Mouse (Mus musculus): ENCODE results near the gene Kifc1.

Gene Kifc1

DNA sequence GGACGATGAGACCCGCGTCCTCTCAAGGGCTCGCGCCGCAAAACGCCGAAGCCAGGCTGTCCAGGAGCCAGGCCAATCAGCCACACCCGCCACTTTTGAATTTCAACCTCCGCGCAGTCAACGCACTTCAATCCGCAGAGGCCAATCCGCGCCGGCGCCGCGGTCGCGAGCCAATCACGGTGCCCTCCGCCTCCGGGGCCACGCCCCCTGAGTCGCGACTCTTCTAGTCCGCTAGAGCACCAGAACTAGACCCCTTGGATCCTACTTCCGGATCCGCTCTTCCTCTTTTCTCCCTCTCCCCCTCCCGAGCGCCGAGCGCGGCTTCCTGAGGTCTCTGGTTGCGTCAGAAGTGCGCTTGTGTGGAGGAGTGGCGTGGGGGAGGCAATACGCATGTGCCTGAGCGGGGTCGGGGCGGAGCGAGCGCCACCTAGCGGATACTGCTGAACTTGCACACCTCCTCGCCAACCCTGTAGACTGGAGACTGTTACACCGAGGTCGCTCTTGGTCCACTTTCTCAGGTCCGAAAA, at the start of gene Kifc1:
TSS of gene Kifc1 (minus strand) at position 129 of the 527 bp plus-strand sequence.
- in situ Hi-C loops (cut with MboI; ENCODE audit: unreplicated experiment in 2 of 2) = loop anchor here (5.0 to 10.0 kb wide), 3 partner anchors 37 to 94 kb away; partner anchors contain the start of gene Rgl2 (in 1 of the 2)

DNA sequence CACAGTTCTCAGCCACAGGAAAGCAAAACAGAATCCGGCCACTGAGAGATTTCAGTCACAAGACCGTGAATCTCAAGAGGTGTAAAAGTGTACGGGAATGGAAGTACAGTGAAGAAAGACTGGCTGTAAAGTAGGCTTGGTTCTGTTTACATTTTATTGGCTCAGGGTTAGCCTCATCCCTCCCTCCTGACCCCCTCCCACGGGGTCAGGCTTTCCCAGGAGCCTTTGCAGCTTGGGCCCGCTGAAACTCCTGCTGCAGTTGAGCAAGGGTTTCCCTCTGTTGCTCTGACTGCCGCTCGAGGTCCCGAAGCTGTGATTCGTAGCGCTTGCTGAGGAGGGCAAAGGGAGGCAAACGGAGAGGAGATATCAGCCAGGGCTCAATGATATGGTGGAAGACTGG, 48.3 kb upstream of the Kifc1 start:
- in situ Hi-C loops (cut with MboI; ENCODE audit: unreplicated experiment in 2 of 2) = no loop called here

DNA sequence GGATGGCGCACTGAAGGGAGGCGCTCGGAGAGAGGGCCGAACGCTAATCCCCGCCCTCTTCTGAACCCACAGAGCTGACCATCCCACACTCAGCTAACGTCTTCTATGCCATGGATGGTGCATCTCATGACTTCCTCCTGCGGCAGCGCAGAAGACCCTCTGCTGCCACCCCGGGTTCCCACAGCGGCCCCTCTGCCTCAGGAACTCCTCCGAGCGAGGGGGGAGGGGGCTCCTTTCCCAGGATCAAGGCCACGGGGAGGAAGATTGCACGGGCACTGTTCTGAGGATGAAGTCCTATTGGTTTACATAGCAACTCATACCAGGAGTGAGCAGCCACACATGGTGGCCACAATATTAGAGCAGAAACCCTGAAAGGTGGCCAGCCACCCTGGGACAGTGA, 46.5 kb upstream of the Kifc1 start:
- in situ Hi-C loops (cut with MboI; ENCODE audit: unreplicated experiment in 2 of 2) = no loop called here

DNA sequence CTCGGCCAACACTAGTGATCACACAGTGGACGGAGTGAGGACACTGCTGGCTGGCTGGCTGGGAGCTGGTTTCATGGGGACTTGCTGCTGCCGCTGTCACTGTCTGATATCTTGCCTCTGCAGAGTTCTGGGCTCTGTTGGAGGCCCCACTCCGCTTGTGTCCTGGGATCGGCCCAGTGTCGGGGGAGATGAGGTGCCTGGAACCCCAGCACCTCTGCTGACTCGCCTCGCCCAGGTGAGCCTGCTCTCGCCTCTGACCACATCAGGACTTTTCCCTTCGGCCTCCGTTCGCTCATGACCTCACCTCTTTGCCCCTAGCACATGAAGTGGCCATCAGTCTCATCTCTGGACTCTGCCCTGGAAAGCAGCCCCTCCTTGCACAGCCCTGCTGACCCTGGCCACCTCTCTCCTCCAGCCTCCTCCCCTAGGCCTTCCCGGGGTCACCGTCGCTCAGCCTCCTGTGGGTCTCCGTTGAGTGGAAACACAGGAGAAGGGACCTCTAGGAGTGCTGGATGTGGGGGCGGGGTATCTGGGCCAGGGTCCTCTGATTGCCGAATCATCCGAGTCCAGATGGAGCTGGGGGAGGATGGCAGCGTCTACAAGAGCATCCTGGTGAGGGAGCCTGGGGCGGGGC, 45.1 kb upstream of the Kifc1 start:
- in situ Hi-C loops (cut with MboI; ENCODE audit: unreplicated experiment in 2 of 2) = no loop called here

DNA sequence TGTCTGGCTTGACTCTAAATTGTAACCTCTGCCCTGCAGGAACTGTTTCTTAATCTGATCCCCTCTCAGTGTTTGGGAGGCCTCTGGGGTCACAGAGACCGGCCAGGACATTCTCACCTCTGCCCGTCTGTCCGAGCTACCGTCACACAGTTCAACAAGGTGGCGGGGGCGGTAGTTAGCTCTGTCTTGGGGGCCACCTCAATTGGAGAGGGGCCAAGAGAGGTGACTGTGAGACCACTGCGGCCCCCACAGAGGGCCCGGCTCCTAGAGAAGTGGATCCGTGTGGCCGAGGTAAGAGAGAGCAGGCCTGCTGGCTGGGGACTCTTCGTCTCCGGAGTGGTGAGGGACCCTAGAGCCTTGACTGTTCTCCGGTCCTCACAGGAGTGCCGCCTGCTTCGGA, 42.5 kb upstream of the Kifc1 start:
- in situ Hi-C loops (cut with MboI; ENCODE audit: unreplicated experiment in 2 of 2) = loop anchor here in 1 of 2 experiments (5.0 kb wide), 1 partner anchor 41 kb away; the partner anchor contains the start of gene Kifc1

DNA sequence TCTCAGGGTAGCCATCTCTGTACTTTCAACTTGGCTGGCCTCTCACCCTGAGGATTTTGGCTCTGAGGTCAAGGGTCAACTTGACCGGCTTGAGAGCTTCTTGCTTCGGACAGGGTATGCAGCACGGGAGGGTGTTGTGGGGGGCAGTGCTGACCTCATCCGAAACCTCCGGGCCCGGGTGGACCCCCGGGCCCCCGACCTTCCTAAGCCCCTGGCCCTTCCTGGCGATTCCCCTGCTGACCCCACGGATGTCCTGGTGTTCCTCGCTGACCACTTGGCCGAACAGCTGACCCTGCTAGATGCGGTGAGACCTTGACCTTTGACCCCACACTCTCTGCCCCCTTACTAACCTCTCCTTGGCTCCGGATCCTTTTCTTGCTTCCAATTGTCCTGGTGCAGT, 42.0 kb upstream of the Kifc1 start:
- in situ Hi-C loops (cut with MboI; ENCODE audit: unreplicated experiment in 2 of 2) = loop anchor here in 1 of 2 experiments (5.0 kb wide), 1 partner anchor 40 kb away; the partner anchor contains the start of gene Kifc1

DNA sequence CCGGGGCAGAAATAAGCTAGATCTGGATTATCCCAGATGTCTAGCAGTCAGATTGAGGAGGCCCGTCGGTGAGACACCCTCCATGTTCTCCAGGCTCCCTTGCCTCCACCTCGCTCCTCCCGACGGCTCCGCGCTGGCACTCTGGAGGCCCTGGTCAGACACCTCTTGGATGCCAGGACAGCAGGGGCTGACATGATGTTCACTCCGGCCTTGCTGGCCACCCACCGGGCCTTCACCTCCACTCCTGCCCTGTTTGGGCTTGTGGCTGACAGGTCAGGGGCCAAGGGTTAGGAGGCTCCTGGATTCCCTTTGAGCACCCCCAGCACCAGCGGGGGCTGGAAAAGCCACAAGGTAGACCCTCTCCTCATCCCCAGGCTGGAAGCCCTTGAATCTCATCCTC, 41.5 kb upstream of the Kifc1 start:
- in situ Hi-C loops (cut with MboI; ENCODE audit: unreplicated experiment in 2 of 2) = loop anchor here in 1 of 2 experiments (5.0 kb wide), 1 partner anchor 40 kb away; the partner anchor contains the start of gene Kifc1

DNA sequence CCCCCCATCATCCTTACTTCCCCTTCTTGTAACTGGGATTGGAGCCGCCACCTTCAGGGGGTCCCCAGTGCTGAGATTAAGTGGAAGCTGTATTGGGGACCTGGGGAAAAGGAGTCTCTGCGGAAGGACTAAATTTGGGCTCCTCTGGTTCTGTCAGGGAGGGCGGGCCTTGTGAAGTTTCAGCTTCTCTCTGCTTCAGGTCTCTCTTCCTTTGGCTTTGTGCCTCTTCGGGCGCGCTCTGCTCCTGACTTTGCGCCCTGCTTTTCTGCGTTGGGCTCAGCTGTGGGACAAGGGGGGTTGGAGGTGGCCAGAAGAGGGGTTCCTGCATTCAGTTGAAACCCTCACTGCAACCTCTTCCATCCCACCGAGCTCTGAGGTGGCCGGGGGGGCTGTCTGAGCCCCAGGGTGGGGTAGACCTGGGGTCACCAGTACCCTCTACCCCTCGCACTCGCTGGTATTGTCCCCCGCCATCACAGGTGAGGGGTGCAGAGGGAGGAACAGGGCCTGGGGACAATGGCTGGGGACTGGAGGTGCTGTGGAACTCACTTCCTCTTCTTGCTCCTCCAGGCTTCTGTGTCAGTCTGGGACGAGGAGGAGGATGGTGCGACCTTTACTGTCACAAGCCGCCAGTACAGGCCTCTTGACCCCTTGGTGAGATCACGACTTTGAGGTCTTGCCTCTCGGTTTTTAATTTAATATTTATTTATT, 40.9 kb upstream of the Kifc1 start:
- in situ Hi-C loops (cut with MboI; ENCODE audit: unreplicated experiment in 2 of 2) = loop anchor here in 1 of 2 experiments (5.0 kb wide), 1 partner anchor 39 kb away; the partner anchor contains the start of gene Kifc1

DNA sequence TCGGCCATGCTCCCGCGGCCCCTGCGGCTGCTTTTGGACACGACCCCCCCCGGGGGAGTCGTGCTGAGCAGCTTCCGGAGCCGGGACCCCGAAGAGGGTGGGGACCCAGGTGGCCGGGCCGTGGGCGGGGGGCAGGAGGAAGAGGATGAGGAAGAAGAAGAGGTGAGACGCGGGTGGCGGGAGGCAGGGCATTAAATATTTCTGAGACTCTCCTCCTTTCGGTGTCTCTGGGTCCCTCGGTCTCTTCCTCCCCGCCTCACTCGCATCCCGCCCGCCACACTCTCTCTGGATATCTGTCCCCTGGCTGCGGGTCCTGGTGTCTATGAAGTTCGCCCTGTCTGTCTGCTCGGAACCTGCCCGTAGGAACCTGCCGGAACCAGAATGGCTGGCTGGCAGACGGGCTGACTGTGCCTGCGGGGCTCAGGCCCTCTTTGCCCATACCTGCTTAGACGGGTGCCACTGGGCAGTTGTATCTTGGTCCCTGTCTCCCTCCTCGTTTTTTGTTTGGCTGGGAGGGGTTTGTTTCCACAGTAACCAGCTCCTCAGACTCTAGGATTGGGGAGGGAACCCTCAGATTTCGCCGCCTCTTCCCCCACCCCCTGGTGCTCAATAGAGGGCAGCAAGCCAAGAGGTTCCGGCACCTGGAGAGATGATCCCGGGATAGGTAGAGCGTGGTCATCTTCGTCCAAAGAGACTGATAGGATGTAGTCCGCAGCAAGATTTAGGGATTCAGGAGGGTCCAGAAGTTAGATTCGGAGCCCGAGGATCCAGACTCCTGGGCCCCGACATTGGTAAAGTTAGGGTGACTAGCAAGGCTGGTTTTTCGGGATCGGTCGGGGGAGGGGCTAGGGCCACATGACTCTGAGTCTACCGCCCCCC, 40.1 kb upstream of the Kifc1 start:
- in situ Hi-C loops (cut with MboI; ENCODE audit: unreplicated experiment in 2 of 2) = loop anchor here in 1 of 2 experiments (5.0 kb wide), 1 partner anchor 38 kb away; the partner anchor contains the start of gene Kifc1

DNA sequence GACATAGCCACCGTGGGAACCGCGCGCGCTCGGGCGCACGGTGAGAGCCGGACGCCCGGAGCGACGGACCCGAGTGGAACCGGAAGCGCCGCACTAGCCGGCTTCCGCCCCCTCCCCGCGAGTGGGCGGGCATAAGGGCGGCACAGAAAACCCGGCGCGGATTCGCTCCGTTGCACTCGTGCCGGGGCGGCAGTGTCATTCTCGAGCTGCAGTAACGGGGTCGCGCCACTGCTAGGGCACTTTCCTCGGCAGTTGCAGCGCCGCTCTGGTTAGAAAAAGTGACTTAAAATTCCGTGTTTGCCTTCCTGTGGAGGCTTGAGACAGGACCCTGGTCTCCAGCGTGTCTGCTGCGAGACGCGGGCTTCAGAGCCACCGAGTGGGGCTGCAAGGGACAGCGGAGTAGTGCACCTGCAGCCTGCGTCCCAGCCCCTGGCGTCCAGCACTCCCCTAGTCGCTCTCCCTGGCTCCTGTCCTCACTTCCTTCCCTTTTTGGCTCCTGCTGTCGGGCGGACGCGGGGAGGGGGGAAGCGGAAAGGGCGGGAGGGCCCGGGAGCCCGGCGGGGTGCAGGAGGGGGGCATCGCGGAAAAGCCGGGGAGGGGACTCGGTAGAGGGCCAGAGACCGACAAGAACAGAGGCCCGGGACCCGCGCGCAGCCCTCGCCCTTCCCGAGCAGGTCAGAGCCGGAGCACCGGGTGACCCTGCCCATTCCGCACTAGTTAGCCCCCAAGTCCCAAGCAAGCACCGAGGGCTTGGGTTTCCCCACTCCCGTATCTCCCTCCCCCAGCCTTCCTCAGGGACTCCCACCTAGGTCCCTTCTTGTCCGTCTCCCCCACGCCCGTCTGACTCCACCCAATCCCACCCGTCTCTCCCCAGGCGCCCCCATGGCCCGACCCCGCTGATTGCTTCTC, 39.2 kb upstream of the Kifc1 start, which contains the start of gene Rgl2:
TSS of gene Rgl2 (plus strand) at position 173 of the 909 bp plus-strand sequence.
- in situ Hi-C loops (cut with MboI; ENCODE audit: unreplicated experiment in 2 of 2) = loop anchor here (5.0 kb wide), 1 partner anchor 37 kb away; the partner anchor contains the start of gene Kifc1 (in 2 of the 2)

DNA sequence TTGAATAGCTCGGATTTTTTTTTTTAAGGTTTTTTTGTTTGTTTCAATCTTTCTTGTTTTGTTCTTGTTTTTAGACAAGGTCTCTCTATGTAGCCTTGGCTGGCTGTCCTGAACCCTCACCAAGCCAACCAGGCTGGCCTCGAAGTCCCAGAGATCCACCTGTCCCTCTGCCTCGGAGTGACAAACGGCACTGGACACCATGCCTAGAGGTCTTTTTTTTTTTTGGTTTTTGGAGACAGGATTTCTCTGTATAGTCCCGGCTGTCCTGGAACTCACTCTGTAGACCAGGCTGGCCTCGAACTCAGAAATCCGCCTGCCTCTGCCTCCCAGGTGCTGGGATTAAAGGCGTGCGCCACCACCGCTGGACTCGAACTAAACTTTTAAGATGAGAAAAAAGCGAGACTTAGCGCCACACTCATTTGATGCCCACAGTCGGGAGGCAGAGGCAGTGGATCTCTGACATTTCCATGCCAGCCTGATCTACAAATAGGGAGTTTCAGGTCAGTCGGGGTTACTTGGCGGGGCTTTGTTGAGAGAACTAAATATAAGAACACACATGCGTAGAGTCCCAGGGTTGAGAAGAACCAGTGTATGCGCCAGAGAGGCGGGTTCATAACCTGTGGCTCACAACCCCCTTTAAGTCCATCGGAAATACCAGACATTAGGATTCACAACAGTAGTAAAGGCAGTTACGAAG, 37.9 kb upstream of the Kifc1 start:
- in situ Hi-C loops (cut with MboI; ENCODE audit: unreplicated experiment in 2 of 2) = loop anchor here in 1 of 2 experiments (5.0 kb wide), 1 partner anchor 36 kb away; the partner anchor contains the start of gene Kifc1

DNA sequence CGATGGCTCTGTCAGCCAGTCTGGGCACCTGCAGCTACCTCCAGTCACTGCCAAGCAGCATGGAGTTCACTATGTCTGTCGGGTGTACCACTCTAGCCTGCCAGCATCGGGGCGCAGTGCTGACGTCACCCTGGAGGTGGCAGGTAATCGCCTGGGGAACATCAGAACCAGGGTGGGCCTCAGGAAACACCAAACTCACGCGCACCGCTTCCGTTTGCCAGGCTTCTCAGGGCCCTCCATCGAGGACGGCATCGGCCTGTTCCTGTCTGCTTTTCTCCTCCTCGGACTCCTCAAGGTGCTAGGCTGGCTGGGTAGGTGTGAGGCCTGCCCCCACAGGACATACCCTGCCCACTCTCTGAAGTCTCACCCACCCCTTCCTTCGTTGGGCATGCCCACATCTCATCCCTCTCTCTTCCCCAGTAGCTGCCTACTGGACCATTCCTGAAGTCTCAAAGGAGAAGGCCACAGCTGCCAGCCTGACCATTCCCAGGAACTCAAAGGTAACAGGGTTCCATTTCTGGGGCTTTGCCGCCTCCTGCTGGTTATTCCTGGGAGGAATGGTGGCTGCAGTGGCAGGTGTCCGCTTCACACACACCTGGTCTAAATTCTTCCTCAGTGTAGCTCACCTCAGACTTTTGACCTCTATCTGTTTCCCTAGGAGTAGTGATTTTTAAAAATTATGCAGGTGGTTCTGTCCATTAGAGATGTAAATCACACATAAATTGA, 35.9 kb upstream of the Kifc1 start:
- in situ Hi-C loops (cut with MboI; ENCODE audit: unreplicated experiment in 2 of 2) = loop anchor here in 1 of 2 experiments (5.0 kb wide), 1 partner anchor 34 kb away; the partner anchor contains the start of gene Kifc1

DNA sequence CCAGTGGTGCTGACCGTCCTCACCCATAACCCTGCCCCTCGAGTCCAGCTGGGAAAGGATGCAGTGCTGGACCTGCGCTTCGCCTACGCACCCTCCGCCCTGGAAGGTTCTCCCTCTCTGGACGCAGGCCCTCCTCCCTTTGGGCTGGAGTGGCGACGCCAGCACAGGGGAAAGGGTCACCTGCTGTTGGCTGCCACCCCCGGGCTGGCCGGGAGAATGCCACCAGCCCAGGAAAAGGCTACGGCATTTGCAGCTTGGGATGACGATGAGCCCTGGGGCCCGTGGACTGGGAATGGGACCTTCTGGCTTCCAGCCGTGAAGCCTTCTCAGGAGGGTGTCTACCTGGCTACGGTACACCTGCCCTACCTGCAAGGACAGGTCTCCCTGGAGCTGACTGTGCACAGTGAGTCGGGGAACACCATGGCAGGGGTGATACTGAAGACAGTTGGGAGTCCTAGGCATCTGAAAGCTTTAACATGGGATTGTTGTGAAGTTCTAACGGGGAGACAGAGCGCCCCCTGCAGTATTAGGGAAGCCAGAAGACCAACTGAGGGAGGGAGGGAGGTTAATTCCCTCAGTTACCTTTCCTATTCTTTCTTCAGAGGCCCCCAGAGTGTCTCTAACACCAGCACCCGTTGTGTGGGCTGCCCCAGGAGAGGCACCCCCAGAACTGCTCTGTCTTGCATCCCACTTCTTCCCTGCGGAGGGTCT, 35.1 kb upstream of the Kifc1 start:
- in situ Hi-C loops (cut with MboI; ENCODE audit: unreplicated experiment in 2 of 2) = loop anchor here in 1 of 2 experiments (5.0 kb wide), 1 partner anchor 33 kb away; the partner anchor contains the start of gene Kifc1

DNA sequence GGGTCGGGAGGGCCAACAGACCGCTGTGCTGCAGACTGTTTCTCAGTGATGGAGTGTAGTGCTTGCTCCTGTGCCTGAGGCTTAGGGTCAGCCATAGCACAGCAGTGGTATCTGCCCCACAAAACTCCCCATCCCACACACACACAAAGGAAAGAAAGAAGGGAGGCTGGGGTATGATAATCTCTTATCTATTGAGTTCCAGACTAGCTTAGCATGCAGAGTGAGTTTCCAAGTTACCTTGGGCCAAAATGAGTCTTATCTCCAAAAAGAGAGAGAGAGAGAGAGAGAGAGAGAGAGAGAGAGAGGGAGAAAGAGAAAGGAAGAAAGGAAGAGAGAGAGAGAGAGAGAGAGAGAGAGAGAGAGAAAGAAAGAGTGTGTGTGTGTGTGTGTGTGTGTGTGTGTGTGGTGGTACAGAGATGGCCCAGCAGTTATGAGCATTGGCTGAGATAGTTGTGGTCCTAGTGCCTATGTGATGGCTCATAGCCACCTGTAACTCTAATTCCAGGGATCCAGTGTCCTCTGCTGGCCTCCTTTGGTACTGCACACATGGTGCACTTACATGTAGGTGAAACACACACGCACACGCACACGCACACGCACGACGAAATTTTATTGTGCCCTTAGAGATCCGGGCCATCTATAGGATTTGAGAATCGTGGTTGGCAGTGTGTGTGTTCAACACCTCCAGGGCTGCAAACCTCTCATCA, 34.3 kb upstream of the Kifc1 start:
- in situ Hi-C loops (cut with MboI; ENCODE audit: unreplicated experiment in 2 of 2) = loop anchor here in 1 of 2 experiments (5.0 kb wide), 1 partner anchor 32 kb away; the partner anchor contains the start of gene Kifc1

DNA sequence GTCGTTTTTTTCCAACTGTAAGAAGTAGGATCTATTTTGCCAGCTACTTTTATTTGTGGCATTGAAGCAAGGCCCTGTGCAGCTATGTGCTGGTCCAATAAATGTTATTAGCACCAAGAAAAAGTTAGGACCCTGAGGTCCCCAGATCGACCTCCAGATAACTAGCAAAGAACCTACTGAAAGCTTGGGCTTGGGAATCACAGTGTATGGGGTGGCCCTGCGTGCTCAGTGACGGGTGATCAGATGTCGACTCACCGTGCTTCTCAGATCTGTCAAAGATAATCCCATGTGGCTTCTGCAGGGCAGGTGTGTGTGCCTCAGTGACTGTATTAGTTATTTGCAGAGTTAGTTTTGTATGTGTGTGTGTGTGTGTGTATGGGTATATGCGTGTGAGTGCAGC, 30.9 kb upstream of the Kifc1 start:
- in situ Hi-C loops (cut with MboI; ENCODE audit: unreplicated experiment in 2 of 2) = no loop called here

DNA sequence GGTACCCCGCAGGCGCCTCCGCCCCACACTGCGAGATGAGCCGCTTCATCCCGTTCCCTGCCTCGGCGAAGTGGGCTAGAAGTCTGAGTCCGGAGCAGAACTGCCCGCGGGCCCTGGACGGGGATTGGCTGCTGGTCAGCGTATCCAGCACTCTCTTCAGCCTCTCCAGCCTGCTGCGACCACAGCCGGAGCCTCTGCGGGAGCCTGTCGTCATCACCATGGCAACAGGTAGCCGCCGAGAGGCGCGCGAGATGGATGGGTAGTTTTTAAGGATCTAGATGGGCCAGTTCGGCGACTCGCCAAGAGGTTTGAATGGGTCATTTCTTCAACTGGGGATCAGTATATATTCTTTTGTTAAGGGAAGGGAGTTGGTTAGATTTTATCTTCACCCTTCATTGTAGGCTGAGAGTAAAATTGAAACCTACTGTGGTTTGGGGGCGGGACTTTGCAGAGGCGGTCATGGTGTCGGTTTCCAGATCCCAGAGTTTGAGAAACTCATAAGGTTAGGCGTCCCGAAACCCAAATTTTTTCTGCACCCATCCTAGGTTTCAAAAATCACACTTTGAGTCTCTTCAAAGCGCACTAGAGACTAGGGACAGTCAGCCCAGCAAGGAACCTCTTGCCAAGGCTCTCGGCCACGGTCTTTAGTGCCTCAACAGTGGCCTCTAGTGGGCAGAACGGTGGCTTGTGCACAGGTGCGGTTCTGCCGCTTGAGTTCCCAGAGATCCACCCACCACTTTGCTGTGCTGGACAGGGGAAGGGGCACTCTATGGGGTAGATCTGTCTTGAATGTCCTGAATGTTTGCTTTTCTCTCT, 30.0 kb upstream of the Kifc1 start:
- in situ Hi-C loops (cut with MboI; ENCODE audit: unreplicated experiment in 2 of 2) = no loop called here
